8 mouse cellular contexts compared by ENCODE assay signal in the genomic region with DNA sequence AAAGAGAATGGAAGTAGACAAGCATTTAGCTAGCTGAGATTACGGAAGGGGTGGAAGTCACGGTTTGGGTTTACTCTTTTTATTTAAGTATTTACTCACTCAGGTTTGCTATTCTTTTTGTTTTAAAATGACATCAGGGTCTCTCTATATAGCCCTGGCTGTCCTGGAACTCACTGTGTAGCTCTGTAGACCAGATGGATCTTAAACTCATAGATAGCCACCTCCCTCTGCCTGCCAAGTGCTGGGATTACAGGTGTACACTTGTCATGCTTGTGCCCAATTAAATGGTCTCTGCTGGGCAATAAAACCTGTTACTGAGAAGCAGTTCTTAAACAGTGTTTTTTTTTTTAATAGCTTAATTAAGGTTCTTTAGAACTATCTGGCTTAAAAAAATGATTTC. TPM values are rescaled to one million over a fixed set of nuclear protein-coding genes. Genes with fewer than 3 reads are reported as not detected.
A peak's percentile ranks its signal among the peaks of the same experiment; 100 is the strongest.
DNase-seq lines count a peak whose midpoint lies in the region; ATAC-seq lines count a peak whose summit lies in the region.

No protein-coding gene starts in this region.

- no peaks in the 10 kb centered on the region for H3K36me3 ChIP-seq in embryonic facial prominence, embryonic 11.5 days (replicated peaks; ENCODE audit: control insufficient read depth, insufficient read depth, low read depth, low read length)
- no peaks in the 10 kb centered on the region for H3K36me3 ChIP-seq in kidney, embryonic 14.5 days (ENCODE audit: control insufficient read depth, insufficient read depth, low read length)

- WGBS in embryonic facial prominence, embryonic 11.5 days = 64% methylated on average over 2 of the region's 2 CpGs
- WGBS in kidney, embryonic 14.5 days = 70% methylated on average over 2 of the region's 2 CpGs

- ATAC-seq in CD4-positive, CD25-positive, alpha-beta regulatory T cell, adult 4 months = no peak
- ATAC-seq in embryonic facial prominence, embryonic 11.5 days (replicated peaks; ENCODE audit: insufficient number of reproducible peaks, low FRiP score, low TSS enrichment, low read depth) = no peak
- no peak for ATAC-seq in kidney, embryonic 14.5 days (ENCODE audit: low FRiP score, low TSS enrichment)
- peak; percentile 32; the same call in 1 of the 2 replicates for ATAC-seq in megakaryocyte-erythroid progenitor cell, adult 5-6 weeks (replicated peaks; ENCODE audit: low FRiP score, low TSS enrichment, poor library complexity, severe bottlenecking)

- peak overlapping the region; percentile 95 for H3K4me3 ChIP-seq in embryonic facial prominence, embryonic 11.5 days (ENCODE audit: low read depth, low read length)
- peak overlapping the region; percentile 94 for H3K4me3 ChIP-seq in kidney, embryonic 14.5 days (ENCODE audit: low read length)

- peak overlapping the region; percentile 55 for H3K4me2 ChIP-seq in embryonic facial prominence, embryonic 11.5 days (ENCODE audit: low read depth, low read length)
- H3K4me2 ChIP-seq in kidney, embryonic 14.5 days (replicated peaks; ENCODE audit: low read depth, low read length) = peak overlapping the region; percentile 62

- H3K27ac ChIP-seq in embryonic facial prominence, embryonic 11.5 days (replicated peaks; ENCODE audit: low read depth, low read length) = no peak overlapping the region
- no peak overlapping the region for H3K27ac ChIP-seq in kidney, embryonic 14.5 days (ENCODE audit: low read depth, low read length)

- no peaks in the 10 kb centered on the region for H3K9me3 ChIP-seq in embryonic facial prominence, embryonic 11.5 days (replicated peaks; ENCODE audit: control insufficient read depth, low read length)
- no peaks in the 10 kb centered on the region for H3K9me3 ChIP-seq in kidney, embryonic 14.5 days (ENCODE audit: control insufficient read depth, low read length)

- no peaks in the 10 kb centered on the region for H3K27me3 ChIP-seq in embryonic facial prominence, embryonic 11.5 days (ENCODE audit: control insufficient read depth, insufficient read depth, low read length)
- H3K27me3 ChIP-seq in kidney, embryonic 14.5 days (ENCODE audit: control insufficient read depth, insufficient read depth, low read length) = no peaks in the 10 kb centered on the region

- peak; percentile 59 for DNase-seq in CD4-positive, CD25-positive, alpha-beta regulatory T cell, adult 2 months (ENCODE audit: low read depth, low spot score)
- DNase-seq in CD4-positive helper T cell, adult 2 months (ENCODE audit: low read depth, low spot score) = peak; percentile 42
- peak; percentile 18 for DNase-seq in embryonic facial prominence, embryonic 11.5 days (ENCODE audit: low spot score)
- DNase-seq in adrenal gland, adult 2 months = no peak
- no peak for DNase-seq in frontal cortex, postnatal 10 days (ENCODE audit: low spot score in 2 of 2)

- no peak overlapping the region for H3K9ac ChIP-seq in embryonic facial prominence, embryonic 11.5 days (replicated peaks; ENCODE audit: low read length)
- peak overlapping the region; percentile 97 for H3K9ac ChIP-seq in kidney, embryonic 14.5 days (ENCODE audit: low read depth, low read length)

- H3K4me1 ChIP-seq in embryonic facial prominence, embryonic 11.5 days (ENCODE audit: control insufficient read depth, insufficient read depth, low read length) = no peaks in the 10 kb centered on the region
- peaks cover 12% of the 10 kb centered on the region for H3K4me1 ChIP-seq in kidney, embryonic 14.5 days (ENCODE audit: control insufficient read depth, insufficient read depth, low read length)

RNA-seq across cellular contexts. Expression of gene Arf4, which starts 2.1 kb away (rescaled TPM):
- 100 to 1,000 TPM; 253 to 272 TPM for polyA plus RNA-seq in CD4-positive, CD25-positive, alpha-beta regulatory T cell, adult 4 months (2017; shearing (Covaris generic))
- 611 and 662 TPM in 2 replicates for polyA plus RNA-seq in embryonic facial prominence, embryonic 11.5 days (2014; fragmentation: Nextera tagmentation; extraction: Ambion mirVana)
- polyA plus RNA-seq in kidney, embryonic 14.5 days (2014; fragmentation: Nextera tagmentation; extraction: Ambion mirVana) = 549 and 626 TPM in 2 replicates
- total RNA-seq in megakaryocyte-erythroid progenitor cell, adult 5-6 weeks (2014; fragmentation: Nextera tagmentation) = 122 TPM in 2 replicates
- 69.3 and 73.4 TPM in 2 replicates for total RNA-seq in megakaryocyte-erythroid progenitor cell, adult 5-6 weeks (2017)
- total RNA-seq in adrenal gland, adult 2 months (2021) = 100 to 1,000 TPM; 169 to 191 TPM
- 420 and 432 TPM in 2 replicates for polyA plus RNA-seq in adrenal gland, adult 2 months (2012; rRNA removed)

RNA-seq across cellular contexts. Expression of gene Pde12, which starts 29.7 kb away (rescaled TPM):
- polyA plus RNA-seq in CD4-positive, CD25-positive, alpha-beta regulatory T cell, adult 4 months (2017; shearing (Covaris generic)) = 1 to 10 TPM; 3.6 to 4.4 TPM
- 12.4 and 13.4 TPM in 2 replicates for polyA plus RNA-seq in embryonic facial prominence, embryonic 11.5 days (2014; fragmentation: Nextera tagmentation; extraction: Ambion mirVana)
- polyA plus RNA-seq in kidney, embryonic 14.5 days (2014; fragmentation: Nextera tagmentation; extraction: Ambion mirVana) = 11.3 and 12.5 TPM in 2 replicates
- total RNA-seq in megakaryocyte-erythroid progenitor cell, adult 5-6 weeks (2014; fragmentation: Nextera tagmentation) = 12.0 and 12.4 TPM in 2 replicates
- 18.6 and 20.5 TPM in 2 replicates for total RNA-seq in megakaryocyte-erythroid progenitor cell, adult 5-6 weeks (2017)
- total RNA-seq in adrenal gland, adult 2 months (2021) = 10 to 100 TPM in 1 of 2 experiments, 1 to 10 TPM in 1; 9.1 to 11.4 TPM
- polyA plus RNA-seq in adrenal gland, adult 2 months (2012; rRNA removed) = 7.1 and 7.5 TPM in 2 replicates

RNA-seq across cellular contexts. Expression of gene Dnah12, which starts 53.1 kb away (rescaled TPM):
- under 1 TPM in 1 of 2 experiments, not detected in 1; 0.05 TPM for polyA plus RNA-seq in CD4-positive, CD25-positive, alpha-beta regulatory T cell, adult 4 months (2017; shearing (Covaris generic))
- 0.04 TPM in 1 of 2 replicates, not detected in the other for polyA plus RNA-seq in embryonic facial prominence, embryonic 11.5 days (2014; fragmentation: Nextera tagmentation; extraction: Ambion mirVana)
- polyA plus RNA-seq in kidney, embryonic 14.5 days (2014; fragmentation: Nextera tagmentation; extraction: Ambion mirVana) = 0.01 and 0.06 TPM in 2 replicates
- total RNA-seq in megakaryocyte-erythroid progenitor cell, adult 5-6 weeks (2014; fragmentation: Nextera tagmentation) = 2.7 and 3.5 TPM in 2 replicates
- 3.8 and 5.7 TPM in 2 replicates for total RNA-seq in megakaryocyte-erythroid progenitor cell, adult 5-6 weeks (2017)
- under 1 TPM; 0.03 to 0.06 TPM for total RNA-seq in adrenal gland, adult 2 months (2021)
- not detected in 2 replicates for polyA plus RNA-seq in adrenal gland, adult 2 months (2012; rRNA removed)

Comparison
In these comparisons a context has a peak if more than half of its experiments do, and no peak if none do; other contexts are left out.
1. DNase-seq: peak in CD4-positive, CD25-positive, alpha-beta regulatory T cell, adult 2 months (single experiment), CD4-positive helper T cell, adult 2 months (single experiment) and embryonic facial prominence, embryonic 11.5 days (single experiment); none in adrenal gland, adult 2 months (single experiment) and frontal cortex, postnatal 10 days (0 of 2).